Mouse (Mus musculus): ENCODE data around the gene Tmem267.

GRCm38 (mm10) chr13:119618841-119619240, 131.0 kb downstream of the Tmem267 start:
- no peak for TF ChIP-seq HCFC1 (IDR thresholded peaks at IDR 0.05; ENCODE audit: low read depth, low read length)
- TF ChIP-seq RAD21 (IDR thresholded peaks at IDR 0.05; ENCODE audit: low read depth, low read length): no peak
- TF ChIP-seq EP300 (IDR thresholded peaks at IDR 0.05; ENCODE audit: low read length): no peak
- no peak for TF ChIP-seq CTCF (conservative IDR thresholded peaks at IDR 0.05 in 1 of 2, IDR thresholded peaks at IDR 0.05 in 1 of 2; ENCODE audit: low read depth in 2 of 2, low read length in 2 of 2)
- TF ChIP-seq CHD2 (IDR thresholded peaks at IDR 0.05; ENCODE audit: low read length): no peak
- no peak for TF ChIP-seq POLR2A (IDR thresholded peaks at IDR 0.05; ENCODE audit: low read depth, low read length)
- TF ChIP-seq MXI1 (IDR thresholded peaks at IDR 0.05; ENCODE audit: low read depth, low read length): no peak
- TF ChIP-seq KAT2A (IDR thresholded peaks at IDR 0.05; ENCODE audit: insufficient replicate concordance, low read length): no peak
